Mouse (Mus musculus): Measurements from ENCODE around the gene Tnnc2. TPM values are rescaled to one million over a fixed set of nuclear protein-coding genes. Genes with fewer than 3 reads are reported as not detected.

Tnnc2 gene
- polyA plus RNA-seq, 1 experiment from 2014 or later: 1.7 TPM

DNA sequence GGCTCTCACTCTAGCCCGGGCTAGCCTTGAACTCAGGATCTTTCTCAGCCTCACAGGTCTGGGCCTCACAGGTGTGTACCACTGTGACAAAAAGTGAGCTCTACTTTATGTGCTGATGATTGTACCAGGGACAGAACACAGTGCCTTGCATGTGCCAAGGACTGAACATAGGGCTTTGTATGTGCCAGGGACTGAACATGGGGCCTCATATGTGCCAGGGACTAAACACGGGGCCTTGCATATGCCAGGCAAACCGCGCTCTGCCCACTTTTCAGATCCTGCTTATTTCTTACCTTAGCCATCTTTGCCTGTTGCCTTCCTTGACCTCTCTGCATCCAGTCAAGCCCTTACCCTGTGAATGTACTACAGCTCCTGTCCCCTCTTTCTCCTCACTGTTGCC, 17.8 kb downstream of the Tnnc2 start:
- no peak overlapping the region for H3K27ac ChIP-seq (replicated peaks in 1 of 2; ENCODE audit: control insufficient read depth in 1 of 2, insufficient read depth in 1 of 2, low read depth in 2 of 2, low read length in 2 of 2)
- 97% methylated on average over 4 of the region's 4 CpGs for WGBS

DNA sequence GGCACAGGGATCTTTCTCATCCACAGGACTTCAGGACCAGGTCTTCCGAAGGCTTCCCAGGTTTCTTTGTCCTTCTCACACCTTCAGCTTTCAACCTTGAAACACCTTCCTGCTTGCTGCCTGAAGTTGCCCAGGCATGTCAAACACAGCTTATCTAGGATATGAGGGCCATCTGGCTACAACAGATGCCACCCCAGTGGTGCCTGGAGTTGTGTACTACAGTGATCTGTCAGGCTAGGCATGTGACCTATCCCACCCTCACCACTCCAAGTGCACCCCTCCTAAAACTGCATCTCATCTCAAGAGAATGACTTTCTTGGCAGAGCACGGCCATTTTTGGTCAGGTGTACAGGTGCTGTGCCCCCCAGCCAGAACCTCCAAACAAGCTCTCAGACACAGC, 18.3 kb downstream of the Tnnc2 start:
- Histone ChIP-seq H3K36me3 (ENCODE audit: control insufficient read depth, insufficient read depth, low read length) (peaks cover 93% of the 10 kb centered on the region), H3K9ac (ENCODE audit: low read length) (no peak overlapping the region), H3K4me1 (ENCODE audit: control insufficient read depth in 2 of 2, insufficient read depth in 2 of 2, low read length in 2 of 2) (peaks cover 2 to 4% of the 10 kb centered on the region in 2 experiments; a peak in 2 of 4 replicates), H3K27me3 (ENCODE audit: control insufficient read depth, insufficient read depth, low read length) (no peaks in the 10 kb centered on the region), H3K27ac (replicated peaks in 1 of 2; ENCODE audit: control insufficient read depth in 1 of 2, insufficient read depth in 1 of 2, low read depth in 2 of 2, low read length in 2 of 2) (no peak overlapping the region), H3K4me3 (ENCODE audit: control insufficient read depth in 1 of 2, insufficient read depth in 1 of 2, low read depth in 1 of 2, low read length in 2 of 2) (no peak overlapping the region), H3K4me2 (ENCODE audit: low read length) (no peak overlapping the region), H3K9me3 (ENCODE audit: control insufficient read depth, low read length) (no peaks in the 10 kb centered on the region)
- WGBS: 74% methylated on average over 2 of the region's 2 CpGs
- no peak for ATAC-seq (ENCODE audit: insufficient number of reproducible peaks, insufficient read depth, low FRiP score, low read depth)

More for the DNA sequence above, 17.8 kb downstream of the Tnnc2 start:
- Histone ChIP-seq H3K9me3 (ENCODE audit: control insufficient read depth, low read length) (no peaks in the 10 kb centered on the region), H3K9ac (ENCODE audit: low read length) (no peak overlapping the region), H3K36me3 (ENCODE audit: control insufficient read depth, insufficient read depth, low read length) (peaks cover 93% of the 10 kb centered on the region), H3K4me1 (ENCODE audit: control insufficient read depth in 2 of 2, insufficient read depth in 2 of 2, low read length in 2 of 2) (peaks cover 2 to 4% of the 10 kb centered on the region in 2 experiments; a peak in 2 of 4 replicates), H3K27me3 (ENCODE audit: control insufficient read depth, insufficient read depth, low read length) (no peaks in the 10 kb centered on the region), H3K4me3 (ENCODE audit: control insufficient read depth in 1 of 2, insufficient read depth in 1 of 2, low read depth in 1 of 2, low read length in 2 of 2) (no peak overlapping the region), H3K4me2 (ENCODE audit: low read length) (no peak overlapping the region)
- no peak for ATAC-seq (ENCODE audit: insufficient number of reproducible peaks, insufficient read depth, low FRiP score, low read depth)

DNA sequence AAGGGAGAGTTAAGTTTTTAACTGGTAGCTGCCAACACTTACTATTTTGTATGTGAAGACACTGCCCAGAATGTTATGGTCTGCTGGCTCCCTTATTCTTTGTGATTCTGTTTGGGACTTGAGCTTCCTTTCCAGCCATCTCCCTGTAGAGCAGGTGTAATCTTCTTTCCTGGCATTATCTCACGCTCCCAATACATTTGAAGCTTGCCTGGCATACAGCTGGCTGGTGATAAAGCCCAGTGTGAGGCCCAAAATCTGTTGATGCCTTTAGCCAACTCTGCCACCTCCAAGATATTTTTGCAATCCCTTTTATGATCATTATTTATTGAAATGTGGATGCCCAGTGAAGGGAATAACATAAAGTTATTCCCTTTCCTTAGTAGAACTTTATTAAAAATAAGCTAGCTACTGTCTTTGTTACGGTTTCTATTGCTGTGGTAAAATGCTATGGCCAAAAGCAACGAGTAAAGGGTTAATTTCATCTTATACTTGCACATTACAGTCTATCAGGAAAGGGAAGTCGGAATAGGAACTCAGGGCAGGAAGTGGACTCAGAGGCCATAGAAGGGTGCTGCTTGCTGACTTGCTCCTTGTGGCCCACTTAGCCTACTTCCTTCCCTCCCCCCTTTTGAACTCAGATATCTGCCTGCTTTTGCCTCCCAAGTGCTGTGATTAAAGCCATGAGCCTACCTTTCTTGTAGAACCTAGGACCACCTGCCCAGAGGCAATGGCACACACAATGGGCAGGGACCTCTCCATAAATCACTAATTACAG, 19.5 kb downstream of the Tnnc2 start:
- peaks cover 6 to 14% of the 10 kb centered on the region in 2 experiments for H3K4me1 ChIP-seq (ENCODE audit: control insufficient read depth in 2 of 2, insufficient read depth in 2 of 2, low read length in 2 of 2)
- 72% methylated on average over 4 of the region's 4 CpGs for WGBS
- no peak overlapping the region for H3K4me3 ChIP-seq (ENCODE audit: control insufficient read depth in 1 of 2, insufficient read depth in 1 of 2, low read depth in 1 of 2, low read length in 2 of 2)
- peaks cover 93% of the 10 kb centered on the region for H3K36me3 ChIP-seq (ENCODE audit: control insufficient read depth, insufficient read depth, low read length)
- no peak overlapping the region for H3K4me2 ChIP-seq (ENCODE audit: low read length)
- H3K27ac ChIP-seq (replicated peaks in 1 of 2; ENCODE audit: control insufficient read depth in 1 of 2, insufficient read depth in 1 of 2, low read depth in 2 of 2, low read length in 2 of 2): no peak overlapping the region
- H3K27me3 ChIP-seq (ENCODE audit: control insufficient read depth, insufficient read depth, low read length): no peaks in the 10 kb centered on the region
- no peaks in the 10 kb centered on the region for H3K9me3 ChIP-seq (ENCODE audit: control insufficient read depth, low read length)
- no peak overlapping the region for H3K9ac ChIP-seq (ENCODE audit: low read length)
- no peak for ATAC-seq (ENCODE audit: insufficient number of reproducible peaks, insufficient read depth, low FRiP score, low read depth)

DNA sequence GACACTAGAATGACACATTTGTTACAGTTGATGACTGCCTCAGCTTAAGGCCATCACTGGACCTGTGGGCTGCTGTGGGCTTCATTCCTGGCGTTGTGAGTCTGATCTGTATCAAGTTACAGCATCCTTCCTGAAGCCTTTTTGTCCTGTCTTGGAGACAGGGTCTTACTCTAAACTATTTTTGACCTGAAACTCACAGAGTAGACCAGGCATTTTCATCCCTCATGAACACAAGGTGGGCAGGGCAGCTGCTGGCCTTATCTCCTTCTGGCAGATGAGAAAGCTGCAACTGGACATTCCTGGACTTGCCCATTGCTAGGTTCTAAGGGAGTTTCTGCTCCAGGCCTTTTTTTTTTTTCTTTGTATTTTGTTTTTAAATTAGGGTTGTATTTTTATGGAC, 21.1 kb downstream of the Tnnc2 start:
- H3K4me2 ChIP-seq (ENCODE audit: low read length): no peak overlapping the region
- no peak overlapping the region for H3K9ac ChIP-seq (ENCODE audit: low read length)
- H3K4me1 ChIP-seq (ENCODE audit: control insufficient read depth in 2 of 2, insufficient read depth in 2 of 2, low read length in 2 of 2): peaks cover 11 to 27% of the 10 kb centered on the region in 2 experiments
- H3K36me3 ChIP-seq (ENCODE audit: control insufficient read depth, insufficient read depth, low read length): peaks cover 100% of the 10 kb centered on the region
- no peaks in the 10 kb centered on the region for H3K27me3 ChIP-seq (ENCODE audit: control insufficient read depth, insufficient read depth, low read length)
- no peaks in the 10 kb centered on the region for H3K9me3 ChIP-seq (ENCODE audit: control insufficient read depth, low read length)
- 56% methylated on average over 1 of the region's 1 CpGs for WGBS
- H3K4me3 ChIP-seq (ENCODE audit: control insufficient read depth in 1 of 2, insufficient read depth in 1 of 2, low read depth in 1 of 2, low read length in 2 of 2): no peak overlapping the region
- H3K27ac ChIP-seq (replicated peaks in 1 of 2; ENCODE audit: control insufficient read depth in 1 of 2, insufficient read depth in 1 of 2, low read depth in 2 of 2, low read length in 2 of 2): no peak overlapping the region
- ATAC-seq (ENCODE audit: insufficient number of reproducible peaks, insufficient read depth, low FRiP score, low read depth): no peak

DNA sequence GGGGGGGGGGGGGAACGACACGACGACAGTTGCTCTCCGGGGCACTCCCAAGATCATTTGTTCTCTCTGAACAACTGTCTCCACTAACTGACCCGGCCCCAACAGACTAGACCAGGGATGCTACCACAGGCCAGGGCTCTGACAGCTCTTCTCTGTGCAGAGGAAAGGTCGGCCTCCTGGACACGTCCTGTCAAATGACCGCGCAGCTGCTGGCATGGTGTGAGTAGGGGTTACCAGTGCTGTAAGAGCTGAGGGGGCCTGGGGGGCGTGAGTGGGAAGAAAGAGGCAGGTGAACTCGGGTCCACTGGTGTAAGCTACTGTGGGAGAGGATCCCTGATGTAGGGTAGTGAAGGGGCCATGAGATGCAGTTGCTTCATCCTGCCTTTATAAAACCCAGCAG, 21.9 kb downstream of the Tnnc2 start:
- WGBS: 91% methylated on average over 11 of the region's 11 CpGs
- H3K9ac ChIP-seq (ENCODE audit: low read length): no peak overlapping the region
- H3K9me3 ChIP-seq (ENCODE audit: control insufficient read depth, low read length): no peaks in the 10 kb centered on the region
- no peak overlapping the region for H3K4me2 ChIP-seq (ENCODE audit: low read length)
- H3K4me3 ChIP-seq (ENCODE audit: control insufficient read depth in 1 of 2, insufficient read depth in 1 of 2, low read depth in 1 of 2, low read length in 2 of 2): no peak overlapping the region
- H3K36me3 ChIP-seq (ENCODE audit: control insufficient read depth, insufficient read depth, low read length): peaks cover 100% of the 10 kb centered on the region
- H3K27me3 ChIP-seq (ENCODE audit: control insufficient read depth, insufficient read depth, low read length): no peaks in the 10 kb centered on the region
- ATAC-seq (ENCODE audit: insufficient number of reproducible peaks, insufficient read depth, low FRiP score, low read depth): no peak
- H3K27ac ChIP-seq (replicated peaks in 1 of 2; ENCODE audit: control insufficient read depth in 1 of 2, insufficient read depth in 1 of 2, low read depth in 2 of 2, low read length in 2 of 2): no peak overlapping the region
- H3K4me1 ChIP-seq (ENCODE audit: control insufficient read depth in 2 of 2, insufficient read depth in 2 of 2, low read length in 2 of 2): peaks cover 11 to 27% of the 10 kb centered on the region in 2 experiments

DNA sequence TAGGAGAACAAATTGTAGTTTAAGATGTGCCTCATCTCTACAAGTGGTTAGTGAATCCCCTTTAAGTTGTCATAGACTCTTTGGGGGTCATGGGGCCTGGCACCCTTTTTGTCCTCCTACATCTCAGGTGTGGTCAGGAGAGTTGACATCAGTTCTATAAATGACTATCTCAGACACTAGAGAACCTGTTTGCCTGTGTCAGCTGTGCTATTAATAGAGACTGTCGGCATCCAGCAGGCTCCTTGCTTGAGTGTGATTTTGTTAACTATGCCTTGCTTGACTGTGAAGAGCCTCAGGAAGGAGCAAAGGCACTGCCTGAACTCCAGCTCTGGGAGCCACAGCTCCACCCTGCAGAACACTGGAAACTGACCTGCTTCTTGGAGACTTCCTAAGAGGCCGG, 25.0 kb downstream of the Tnnc2 start:
- WGBS: 33% methylated on average over 2 of the region's 2 CpGs
- peak overlapping the region; percentile 94 to 95 for H3K27ac ChIP-seq (replicated peaks in 1 of 2; ENCODE audit: control insufficient read depth in 1 of 2, insufficient read depth in 1 of 2, low read depth in 2 of 2, low read length in 2 of 2)

DNA sequence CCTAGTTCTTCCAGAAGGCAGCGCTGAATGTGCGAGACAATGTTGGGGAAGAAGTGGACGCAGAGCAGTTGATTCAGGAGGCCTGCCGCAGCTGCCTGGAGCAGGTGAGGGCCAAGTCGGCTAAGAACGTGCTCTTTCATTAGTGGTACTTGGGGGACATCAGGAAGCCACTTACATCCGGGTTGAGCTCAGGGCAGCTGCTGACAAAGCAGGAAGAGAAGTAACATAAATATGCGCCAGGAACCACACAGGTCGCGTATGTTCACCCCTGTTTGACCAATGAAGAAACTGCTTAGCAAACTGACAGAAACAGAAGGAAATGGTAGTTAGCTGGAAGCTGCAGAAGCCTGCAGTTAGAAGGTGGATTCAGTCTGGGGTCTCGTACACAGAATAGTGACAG, 25.7 kb downstream of the Tnnc2 start:
- no peaks in the 10 kb centered on the region for H3K9me3 ChIP-seq (ENCODE audit: control insufficient read depth, low read length)
- H3K27me3 ChIP-seq (ENCODE audit: control insufficient read depth, insufficient read depth, low read length): no peaks in the 10 kb centered on the region
- H3K36me3 ChIP-seq (ENCODE audit: control insufficient read depth, insufficient read depth, low read length): peaks cover 97% of the 10 kb centered on the region
- peaks cover 9 to 23% of the 10 kb centered on the region in 2 experiments for H3K4me1 ChIP-seq (ENCODE audit: control insufficient read depth in 2 of 2, insufficient read depth in 2 of 2, low read length in 2 of 2)
- 71% methylated on average over 11 of the region's 11 CpGs for WGBS
- H3K4me3 ChIP-seq (ENCODE audit: control insufficient read depth in 1 of 2, insufficient read depth in 1 of 2, low read depth in 1 of 2, low read length in 2 of 2): no peak overlapping the region
- H3K9ac ChIP-seq (ENCODE audit: low read length): peak overlapping the region; percentile 2; the same call in 1 of the 2 replicates
- ATAC-seq (ENCODE audit: insufficient number of reproducible peaks, insufficient read depth, low FRiP score, low read depth): no peak
- peak overlapping the region; percentile 87 to 95 for H3K27ac ChIP-seq (replicated peaks in 1 of 2; ENCODE audit: control insufficient read depth in 1 of 2, insufficient read depth in 1 of 2, low read depth in 2 of 2, low read length in 2 of 2)
- H3K4me2 ChIP-seq (ENCODE audit: low read length): no peak overlapping the region

More for the DNA sequence above, 25.0 kb downstream of the Tnnc2 start:
- Histone ChIP-seq H3K9ac (ENCODE audit: low read length) (peak overlapping the region; percentile 64), H3K27me3 (ENCODE audit: control insufficient read depth, insufficient read depth, low read length) (no peaks in the 10 kb centered on the region), H3K4me1 (ENCODE audit: control insufficient read depth in 2 of 2, insufficient read depth in 2 of 2, low read length in 2 of 2) (peaks cover 9 to 23% of the 10 kb centered on the region in 2 experiments), H3K36me3 (ENCODE audit: control insufficient read depth, insufficient read depth, low read length) (peaks cover 97% of the 10 kb centered on the region), H3K4me3 (ENCODE audit: control insufficient read depth in 1 of 2, insufficient read depth in 1 of 2, low read depth in 1 of 2, low read length in 2 of 2) (no peak overlapping the region), H3K4me2 (ENCODE audit: low read length) (peak overlapping the region; percentile 47), H3K9me3 (ENCODE audit: control insufficient read depth, low read length) (no peaks in the 10 kb centered on the region)
- peak; percentile 79 for ATAC-seq (ENCODE audit: insufficient number of reproducible peaks, insufficient read depth, low FRiP score, low read depth)

Data from heart, embryonic 14.5 days (tissue).